Mouse (Mus musculus): ENCODE data around the gene Urb1. TPM values are rescaled to one million over a fixed set of nuclear protein-coding genes. Genes with fewer than 3 reads are reported as not detected.

The Urb1 gene
- polyA plus RNA-seq, 1 experiment from 2014 or later, result 11.7 TPM

DNA sequence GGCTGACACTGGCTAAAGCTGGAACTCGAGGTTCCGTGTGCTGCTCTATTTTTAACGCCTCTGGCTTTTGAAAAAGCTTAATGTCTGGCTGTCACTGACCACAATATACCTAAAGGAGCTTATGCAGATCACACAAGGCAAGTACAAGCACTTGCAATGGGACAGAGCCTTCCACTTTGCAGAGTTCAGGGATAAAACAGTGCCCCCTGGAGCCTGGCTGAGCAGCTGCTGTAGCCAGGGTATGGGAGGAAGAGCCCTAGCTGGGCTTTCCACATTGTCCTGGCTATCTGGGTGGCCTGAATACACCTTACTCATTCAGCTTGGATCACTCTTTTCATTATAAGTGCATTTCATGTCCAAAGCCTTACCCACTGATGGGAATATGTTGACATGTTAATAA lies 8.3 kb downstream of the Urb1 start:
- H3K27me3 ChIP-seq (ENCODE audit: insufficient read depth, low read length), result no peaks in the 10 kb centered on the region
- no peak overlapping the region for H3K27ac ChIP-seq (ENCODE audit: low read depth)
- no peak overlapping the region for H3K4me2 ChIP-seq
- peak; percentile 61 for TF ChIP-seq CTCF (IDR thresholded peaks at IDR 0.05; ENCODE audit: low read depth)
- H3K36me3 ChIP-seq (ENCODE audit: insufficient read depth), result peaks cover 50% of the 10 kb centered on the region
- no peak overlapping the region for H3K4me3 ChIP-seq (ENCODE audit: low read depth, low read length)
- H3K9me3 ChIP-seq (ENCODE audit: low read depth, low read length), result no peaks in the 10 kb centered on the region
- ATAC-seq (ENCODE audit: insufficient read depth), result no peak
- DNase-seq, result peak; percentile 48
- no peaks in the 10 kb centered on the region for H3K4me1 ChIP-seq (ENCODE audit: insufficient read depth)
- H3K9ac ChIP-seq, result no peak overlapping the region
- 85% methylated on average over 3 of the region's 3 CpGs for WGBS

GRCm38 (mm10) chr16:90801251-90801650 lies 9.0 kb downstream of the Urb1 start:
- no peak for TF ChIP-seq CTCF (IDR thresholded peaks at IDR 0.05; ENCODE audit: low read depth)
- Histone ChIP-seq H3K9ac (no peak overlapping the region), H3K9me3 (ENCODE audit: low read depth, low read length) (no peaks in the 10 kb centered on the region), H3K36me3 (ENCODE audit: insufficient read depth) (peaks cover 56% of the 10 kb centered on the region), H3K4me2 (no peak overlapping the region), H3K27ac (ENCODE audit: low read depth) (no peak overlapping the region), H3K4me3 (ENCODE audit: low read depth, low read length) (no peak overlapping the region), H3K27me3 (ENCODE audit: insufficient read depth, low read length) (no peaks in the 10 kb centered on the region), H3K4me1 (ENCODE audit: insufficient read depth) (no peaks in the 10 kb centered on the region)
- ATAC-seq (ENCODE audit: insufficient read depth) (no peak), DNase-seq (no peak)
- 88% methylated on average over 5 of the region's 5 CpGs for WGBS

DNA sequence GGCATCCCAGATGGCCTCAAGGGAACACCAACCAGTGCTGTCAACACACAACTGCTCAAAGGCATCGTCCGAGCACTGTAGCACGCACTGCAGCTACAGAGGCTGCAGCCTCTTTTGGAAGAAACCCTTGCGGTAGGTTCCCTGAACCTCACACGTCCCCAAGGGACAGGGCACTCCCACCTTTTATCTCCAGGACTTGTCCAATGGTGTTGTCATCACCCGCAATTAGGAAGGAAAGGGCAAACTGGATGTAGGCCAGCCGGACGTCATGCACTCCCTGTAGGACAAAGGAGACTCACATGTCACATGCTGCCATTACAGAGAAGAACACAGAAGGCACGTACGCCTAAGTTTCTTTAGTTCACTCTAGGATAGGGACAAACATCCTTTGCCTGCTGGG lies 10.4 kb downstream of the Urb1 start:
- Histone ChIP-seq H3K4me3 (ENCODE audit: low read depth, low read length) (no peak overlapping the region), H3K4me2 (no peak overlapping the region), H3K9ac (no peak overlapping the region), H3K27me3 (ENCODE audit: insufficient read depth, low read length) (no peaks in the 10 kb centered on the region), H3K9me3 (ENCODE audit: low read depth, low read length) (no peaks in the 10 kb centered on the region), H3K27ac (ENCODE audit: low read depth) (no peak overlapping the region), H3K4me1 (ENCODE audit: insufficient read depth) (no peaks in the 10 kb centered on the region), H3K36me3 (ENCODE audit: insufficient read depth) (peaks cover 63% of the 10 kb centered on the region)
- 74% methylated on average over 10 of the region's 10 CpGs for WGBS
- no peak for DNase-seq
- no peak for ATAC-seq (ENCODE audit: insufficient read depth)
- no peak for TF ChIP-seq CTCF (IDR thresholded peaks at IDR 0.05; ENCODE audit: low read depth)

GRCm38 (mm10) chr16:90798848-90799247 lies 11.4 kb downstream of the Urb1 start:
- no peak for TF ChIP-seq CTCF (IDR thresholded peaks at IDR 0.05; ENCODE audit: low read depth)
- DNase-seq (no peak), ATAC-seq (ENCODE audit: insufficient read depth) (no peak)
- H3K27me3 ChIP-seq (ENCODE audit: insufficient read depth, low read length), result no peaks in the 10 kb centered on the region
- H3K9ac ChIP-seq, result no peak overlapping the region
- no peak overlapping the region for H3K27ac ChIP-seq (ENCODE audit: low read depth)
- WGBS, result 64% methylated on average over 5 of the region's 5 CpGs
- H3K36me3 ChIP-seq (ENCODE audit: insufficient read depth), result peaks cover 57% of the 10 kb centered on the region
- no peaks in the 10 kb centered on the region for H3K4me1 ChIP-seq (ENCODE audit: insufficient read depth)
- no peak overlapping the region for H3K4me2 ChIP-seq
- no peak overlapping the region for H3K4me3 ChIP-seq (ENCODE audit: low read depth, low read length)
- no peaks in the 10 kb centered on the region for H3K9me3 ChIP-seq (ENCODE audit: low read depth, low read length)

GRCm38 (mm10) chr16:90798446-90798845 lies 11.8 kb downstream of the Urb1 start:
- Histone ChIP-seq H3K27ac (ENCODE audit: low read depth) (no peak overlapping the region), H3K9ac (no peak overlapping the region), H3K9me3 (ENCODE audit: low read depth, low read length) (no peaks in the 10 kb centered on the region), H3K27me3 (ENCODE audit: insufficient read depth, low read length) (no peaks in the 10 kb centered on the region), H3K4me2 (no peak overlapping the region), H3K4me1 (ENCODE audit: insufficient read depth) (no peaks in the 10 kb centered on the region), H3K36me3 (ENCODE audit: insufficient read depth) (peaks cover 57% of the 10 kb centered on the region), H3K4me3 (ENCODE audit: low read depth, low read length) (no peak overlapping the region)
- WGBS, result 58% methylated on average over 8 of the region's 8 CpGs
- ATAC-seq (ENCODE audit: insufficient read depth) (no peak), DNase-seq (peak; percentile 38)
- no peak for TF ChIP-seq CTCF (IDR thresholded peaks at IDR 0.05; ENCODE audit: low read depth)

GRCm38 (mm10) chr16:90794708-90795107 lies 15.5 kb downstream of the Urb1 start:
- peaks cover 65% of the 10 kb centered on the region for H3K36me3 ChIP-seq (ENCODE audit: insufficient read depth)
- ATAC-seq (ENCODE audit: insufficient read depth) (no peak), DNase-seq (no peak)
- no peaks in the 10 kb centered on the region for H3K9me3 ChIP-seq (ENCODE audit: low read depth, low read length)
- no peak overlapping the region for H3K4me2 ChIP-seq
- no peaks in the 10 kb centered on the region for H3K27me3 ChIP-seq (ENCODE audit: insufficient read depth, low read length)
- no peaks in the 10 kb centered on the region for H3K4me1 ChIP-seq (ENCODE audit: insufficient read depth)
- no peak overlapping the region for H3K9ac ChIP-seq
- no peak overlapping the region for H3K4me3 ChIP-seq (ENCODE audit: low read depth, low read length)
- no peak for TF ChIP-seq CTCF (IDR thresholded peaks at IDR 0.05; ENCODE audit: low read depth)
- no peak overlapping the region for H3K27ac ChIP-seq (ENCODE audit: low read depth)

DNA sequence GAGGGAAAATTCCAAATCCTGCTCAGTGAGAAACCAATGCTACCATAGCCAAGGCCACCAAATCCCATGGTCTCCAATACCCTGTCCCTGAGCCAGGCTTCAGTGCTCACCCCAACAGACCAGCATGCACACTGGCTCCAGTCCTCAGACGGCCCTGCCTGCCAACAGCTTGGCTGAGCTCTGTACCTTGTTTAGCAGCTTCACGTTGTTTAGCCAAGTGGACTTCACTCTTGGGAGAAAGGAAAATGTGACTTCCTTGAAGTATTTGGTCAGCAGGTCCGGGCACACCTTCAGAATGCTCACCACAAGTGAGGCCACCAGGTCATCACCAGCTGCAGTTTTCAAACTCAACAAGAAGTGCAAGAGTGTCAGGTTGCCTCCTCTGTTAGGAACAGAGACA lies 17.7 kb downstream of the Urb1 start:
- ATAC-seq (ENCODE audit: insufficient read depth), result no peak
- no peaks in the 10 kb centered on the region for H3K27me3 ChIP-seq (ENCODE audit: insufficient read depth, low read length)
- no peak overlapping the region for H3K27ac ChIP-seq (ENCODE audit: low read depth)
- H3K9ac ChIP-seq, result no peak overlapping the region
- 53% methylated on average over 3 of the region's 3 CpGs for WGBS
- no peak for TF ChIP-seq CTCF (IDR thresholded peaks at IDR 0.05; ENCODE audit: low read depth)
- H3K4me3 ChIP-seq (ENCODE audit: low read depth, low read length), result no peak overlapping the region
- no peak overlapping the region for H3K4me2 ChIP-seq
- H3K9me3 ChIP-seq (ENCODE audit: low read depth, low read length), result no peaks in the 10 kb centered on the region
- H3K36me3 ChIP-seq (ENCODE audit: insufficient read depth), result peaks cover 83% of the 10 kb centered on the region
- H3K4me1 ChIP-seq (ENCODE audit: insufficient read depth), result no peaks in the 10 kb centered on the region
- DNase-seq, result no peak

GRCm38 (mm10) chr16:90792066-90792465 lies 18.1 kb downstream of the Urb1 start:
- Histone ChIP-seq H3K36me3 (ENCODE audit: insufficient read depth) (peaks cover 83% of the 10 kb centered on the region), H3K4me3 (ENCODE audit: low read depth, low read length) (no peak overlapping the region), H3K4me2 (no peak overlapping the region), H3K27ac (ENCODE audit: low read depth) (no peak overlapping the region), H3K27me3 (ENCODE audit: insufficient read depth, low read length) (no peaks in the 10 kb centered on the region), H3K4me1 (ENCODE audit: insufficient read depth) (no peaks in the 10 kb centered on the region), H3K9ac (no peak overlapping the region), H3K9me3 (ENCODE audit: low read depth, low read length) (no peaks in the 10 kb centered on the region)
- 74% methylated on average over 5 of the region's 5 CpGs for WGBS
- DNase-seq, result no peak
- no peak for ATAC-seq (ENCODE audit: insufficient read depth)
- TF ChIP-seq CTCF (IDR thresholded peaks at IDR 0.05; ENCODE audit: low read depth), result no peak
